Mouse (Mus musculus) lung, adult 2 months (tissue): ENCODE results near the gene Vstm4.

Experiments
- CTCF ChIP-seq: fragments of 200-500 bp; IDR thresholded peaks from 2 replicates; pipeline ENCODE4 v1.5.1; 2011; ENCODE audit warnings: mild to moderate bottlenecking, low read length, control low read depth; ENCODE audit not compliant: insufficient read depth
- POLR2A ChIP-seq: fragments of 200-500 bp; IDR thresholded peaks from 2 replicates; pipeline ENCODE4 v1.6.1; 2011; ENCODE audit warnings: low read depth, mild to moderate bottlenecking, control low read depth, low read length, borderline replicate concordance; ENCODE audit errors: extremely low read depth

DNA sequence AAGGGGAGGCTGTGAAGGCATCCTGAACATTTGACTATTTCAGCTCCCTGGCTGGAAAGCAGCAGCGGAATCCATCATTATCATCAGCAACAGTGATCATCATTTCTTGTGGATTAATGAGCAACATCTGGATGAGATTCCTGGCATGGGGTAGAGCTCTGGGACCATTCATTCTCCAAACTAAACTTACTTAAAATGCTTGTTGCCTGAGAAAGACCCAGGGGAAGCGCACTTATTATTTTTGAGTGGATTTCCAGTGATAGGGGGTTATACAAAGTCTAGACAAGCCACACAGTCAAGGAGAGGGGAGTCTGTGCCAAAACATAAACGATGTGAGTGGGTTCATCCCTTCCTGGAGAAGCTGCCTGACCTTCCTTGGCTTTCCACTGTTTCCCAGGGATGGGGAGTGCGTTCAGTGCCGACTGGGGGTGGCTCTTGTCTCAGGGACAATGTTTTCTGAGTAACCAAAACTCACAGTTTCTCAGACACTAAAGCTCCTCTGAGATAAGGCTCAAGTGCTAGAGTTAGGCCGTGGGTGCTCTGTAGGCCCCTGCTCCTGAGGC is 127.7 kb downstream of the Vstm4 start:
- TF ChIP-seq CTCF: no peak
- no peak for TF ChIP-seq POLR2A
